Mouse (Mus musculus) intestine, embryonic 14.5 days (tissue): ENCODE measurements around the gene Psma5. TPM values are rescaled to one million over a fixed set of nuclear protein-coding genes. Genes with fewer than 3 reads are reported as not detected.

Experiments
- ATAC-seq: fragments of 200-750 bp; cut with Nextera tagmentation; replicated peaks from 2 replicates; pipeline ENCODE4 v1.8.0; 2017; ENCODE audit warnings: low read depth, moderate number of reproducible peaks, moderate TSS enrichment, moderate library complexity; ENCODE audit not compliant: low FRiP score, low TSS enrichment
- DNase-seq: peaks from one replicate; pipeline ENCODE4 v3.0.0-alpha.2; 2018; ENCODE audit warnings: low spot score
- H3K27ac ChIP-seq: fragments of 300-500 bp; sonication (generic); 2 replicates; pipeline ENCODE4 v1.5.1; 2014; ENCODE audit warnings: low read depth, mild to moderate bottlenecking, control low read depth
- H3K27me3 ChIP-seq: fragments of 300-500 bp; sonication (generic); replicated peaks from 2 replicates; pipeline ENCODE4 v1.6.1; 2014; ENCODE audit warnings: low read length, control low read depth; ENCODE audit not compliant: control insufficient read depth, insufficient read depth
- H3K36me3 ChIP-seq: fragments of 300-500 bp; sonication (generic); 2 replicates; pipeline ENCODE4 v1.6.1; 2014; ENCODE audit warnings: low read length, control low read depth; ENCODE audit not compliant: control insufficient read depth, insufficient read depth
- H3K4me1 ChIP-seq: fragments of 300-500 bp; sonication (generic); replicated peaks from 2 replicates; pipeline ENCODE4 v1.6.1; 2014; ENCODE audit warnings: low read length, control low read depth, mixed read lengths; ENCODE audit not compliant: control insufficient read depth, insufficient read depth
- H3K4me2 ChIP-seq: fragments of 300-500 bp; sonication (generic); 2 replicates; pipeline ENCODE4 v1.6.1; 2014; ENCODE audit warnings: low read length
- H3K4me3 ChIP-seq: fragments of 300-500 bp; sonication (generic); 2 replicates; pipeline ENCODE4 v1.5.1; 2014; ENCODE audit warnings: low read depth, low read length, control low read depth, mixed read lengths
- H3K9ac ChIP-seq: fragments of 300-500 bp; sonication (generic); 2 replicates; pipeline ENCODE4 v1.6.1; 2014; ENCODE audit warnings: mild to moderate bottlenecking, low read length
- H3K9me3 ChIP-seq: fragments of 300-500 bp; sonication (generic); 2 replicates; pipeline ENCODE4 v1.6.1; 2016; ENCODE audit warnings: low read length, control low read depth; ENCODE audit not compliant: control insufficient read depth
- WGBS: fragments of 180-500 bp; shearing (Covaris S2); extraction: QIAGEN DNeasy Blood & Tissue Kit; methylation state at CpG from one replicate; pipeline ENCODE4 v1.1.7; 2014; 5-methylcytosine and 5-hydroxymethylcytosine counted together
- polyA plus RNA-seq: library from polyadenylated mRNA; unstranded; fragments of >200 nt; fragmentation: Nextera tagmentation; extraction: Ambion mirVana; gene quantifications from 2 replicates; pipeline ENCODE4 v1.2.1, GENCODE M21; 2014

Psma5 gene
- 319 and 324 TPM in 2 replicates for polyA plus RNA-seq

- no peaks in the 10 kb centered on the region for H3K9me3 ChIP-seq
- H3K9ac ChIP-seq, result peak within 1 kb of the TSS; percentile 90
- H3K4me3 ChIP-seq, result peak within 1 kb of the TSS; percentile 94
- no peaks in the 10 kb centered on the region for H3K27me3 ChIP-seq
- H3K27ac ChIP-seq, result no peak within 1 kb of the TSS
- peaks cover 7% of the 10 kb centered on the region; the same call in 1 of the 2 replicates for H3K36me3 ChIP-seq
- DNase-seq, result peak; percentile 96
- H3K4me2 ChIP-seq, result peak within 1 kb of the TSS; percentile 69
- H3K4me1 ChIP-seq, result peaks cover 9% of the 10 kb centered on the region; the same call in 1 of the 2 replicates
- under 1% methylated on average over 79 of the region's 79 CpGs for WGBS
- ATAC-seq, result peak; percentile 99
Observed at GRCm38 (mm10) chr3:108256719-108257637, at the start of gene Psma5. Gene Psma5, plus strand, starts transcription at chr3:108256926.

GRCm38 (mm10) chr3:108209001-108209400, 47.7 kb upstream of the Psma5 start:
- Histone ChIP-seq H3K36me3 (peaks cover 35% of the 10 kb centered on the region), H3K27ac (no peak overlapping the region), H3K4me3 (peak overlapping the region; percentile 64), H3K4me1 (peaks cover 15% of the 10 kb centered on the region), H3K4me2 (peak overlapping the region; percentile 89), H3K9me3 (no peaks in the 10 kb centered on the region), H3K9ac (peak overlapping the region; percentile 84; the same call in 1 of the 2 replicates), H3K27me3 (no peaks in the 10 kb centered on the region)
- 78% methylated on average over 3 of the region's 3 CpGs for WGBS
- no peak for DNase-seq
- ATAC-seq, result no peak

- H3K27ac ChIP-seq, result peak overlapping the region; percentile 87
- 6% methylated on average over 8 of the region's 8 CpGs for WGBS
- peak; percentile 4 for ATAC-seq
Observed at GRCm38 (mm10) chr3:108209536-108209935, 47.2 kb upstream of the Psma5 start.

GRCm38 (mm10) chr3:108209946-108210770, 46.6 kb upstream of the Psma5 start:
- Histone ChIP-seq H3K9me3 (no peaks in the 10 kb centered on the region), H3K4me2 (peak overlapping the region; percentile 89), H3K9ac (peak overlapping the region; percentile 84), H3K4me1 (peaks cover 15% of the 10 kb centered on the region), H3K27me3 (no peaks in the 10 kb centered on the region), H3K36me3 (peaks cover 25% of the 10 kb centered on the region), H3K27ac (peak overlapping the region; percentile 87), H3K4me3 (peak overlapping the region; percentile 64)
- ATAC-seq, result peak; percentile 94
- under 1% methylated on average over 59 of the region's 72 CpGs for WGBS
- DNase-seq, result peak; percentile 96

More at GRCm38 (mm10) chr3:108209536-108209935, 47.2 kb upstream of the Psma5 start:
- DNase-seq, result no peak
- Histone ChIP-seq H3K4me1 (peaks cover 15% of the 10 kb centered on the region), H3K9me3 (no peaks in the 10 kb centered on the region), H3K9ac (peak overlapping the region; percentile 84), H3K27me3 (no peaks in the 10 kb centered on the region), H3K4me2 (peak overlapping the region; percentile 89), H3K36me3 (peaks cover 30% of the 10 kb centered on the region), H3K4me3 (peak overlapping the region; percentile 64)

- peaks cover 19% of the 10 kb centered on the region for H3K36me3 ChIP-seq
- H3K9me3 ChIP-seq, result no peaks in the 10 kb centered on the region
- under 1% methylated on average over 14 of the region's 14 CpGs for WGBS
- peak within 1 kb of the TSS; percentile 89 for H3K4me2 ChIP-seq
- peak within 1 kb of the TSS; percentile 64 for H3K4me3 ChIP-seq
- H3K27me3 ChIP-seq, result no peaks in the 10 kb centered on the region
- ATAC-seq, result peak; percentile 82
- peaks cover 15% of the 10 kb centered on the region for H3K4me1 ChIP-seq
- peak within 1 kb of the TSS; percentile 84 for H3K9ac ChIP-seq
- H3K27ac ChIP-seq, result peak within 1 kb of the TSS; percentile 87
- DNase-seq, result no peak
Observed at GRCm38 (mm10) chr3:108210771-108211139, 46.0 kb upstream of the Psma5 start, which contains the start of gene Atxn7l2. Gene Atxn7l2, minus strand, starts transcription at chr3:108210934.

GRCm38 (mm10) chr3:108211845-108212244, 44.9 kb upstream of the Psma5 start:
- Histone ChIP-seq H3K4me3 (no peak overlapping the region), H3K36me3 (peaks cover 8% of the 10 kb centered on the region; the same call in 1 of the 2 replicates), H3K9ac (no peak overlapping the region), H3K4me2 (no peak overlapping the region), H3K9me3 (no peaks in the 10 kb centered on the region), H3K27ac (no peak overlapping the region), H3K4me1 (peaks cover 15% of the 10 kb centered on the region), H3K27me3 (no peaks in the 10 kb centered on the region; the same call in 1 of the 2 replicates)
- 88% methylated on average over 6 of the region's 6 CpGs for WGBS
- ATAC-seq (no peak), DNase-seq (no peak)

- peaks cover 2% of the 10 kb centered on the region; the same call in 1 of the 2 replicates for H3K36me3 ChIP-seq
- WGBS, result 79% methylated on average over 8 of the region's 8 CpGs
- H3K9me3 ChIP-seq, result no peaks in the 10 kb centered on the region
- ATAC-seq (no peak), DNase-seq (no peak)
- H3K27me3 ChIP-seq, result no peaks in the 10 kb centered on the region; the same call in 1 of the 2 replicates
- H3K27ac ChIP-seq, result no peak overlapping the region
- no peak overlapping the region for H3K9ac ChIP-seq
- no peak overlapping the region for H3K4me3 ChIP-seq
- H3K4me2 ChIP-seq, result no peak overlapping the region
- peaks cover 15% of the 10 kb centered on the region for H3K4me1 ChIP-seq
Observed at GRCm38 (mm10) chr3:108212406-108212805, 44.3 kb upstream of the Psma5 start.

- 11% methylated on average over 5 of the region's 5 CpGs for WGBS
Observed at GRCm38 (mm10) chr3:108214734-108215133, 42.0 kb upstream of the Psma5 start.

More at GRCm38 (mm10) chr3:108214734-108215133, 42.0 kb upstream of the Psma5 start:
- no peaks in the 10 kb centered on the region for H3K9me3 ChIP-seq
- H3K27me3 ChIP-seq, result no peaks in the 10 kb centered on the region; the same call in 1 of the 2 replicates
- H3K4me1 ChIP-seq, result no peaks in the 10 kb centered on the region
- H3K27ac ChIP-seq, result no peak overlapping the region
- H3K4me2 ChIP-seq, result no peak overlapping the region
- DNase-seq, result peak; percentile 74
- H3K9ac ChIP-seq, result no peak overlapping the region
- H3K36me3 ChIP-seq, result no peaks in the 10 kb centered on the region
- no peak for ATAC-seq
- H3K4me3 ChIP-seq, result no peak overlapping the region
